Mouse (Mus musculus) heart, embryonic 14.5 days (tissue): ENCODE measurements at regions not wholly inside any gene's neighbourhood (a gene's known extent, or its start where the extent isn't known, plus 50 kb on each side); places are given as distances from the start of the nearest gene placed in this dataset.

Source experiments
- ATAC-seq: fragments of 200-750 bp; cut with Nextera tagmentation; 2 replicates; pipeline ENCODE4 v1.8.0; 2017; ENCODE audit warnings: low read depth, moderate TSS enrichment; ENCODE audit not compliant: insufficient number of reproducible peaks, insufficient read depth, low FRiP score
- H3K27ac ChIP-seq, 2 experiments: fragments of 200-500 bp in 1 of 2; fragments of 300-500 bp in 1 of 2; sonication (generic) in 1 of 2; replicated peaks in 1 of 2; 2 replicates each; pipeline ENCODE4 v1.5.1; 2012 to 2014; ENCODE audit warnings: low read depth in 2 of 2, low read length in 2 of 2, control low read depth in 1 of 2, mild to moderate bottlenecking in 1 of 2, mixed read lengths in 1 of 2; ENCODE audit not compliant: control insufficient read depth in 1 of 2, insufficient read depth in 1 of 2
- H3K27me3 ChIP-seq: fragments of 300-500 bp; sonication (generic); 2 replicates; pipeline ENCODE4 v1.6.1; 2014; ENCODE audit warnings: mild to moderate bottlenecking, low read length, control low read depth; ENCODE audit not compliant: control insufficient read depth, insufficient read depth
- H3K36me3 ChIP-seq: fragments of 300-500 bp; sonication (generic); 2 replicates; pipeline ENCODE4 v1.6.1; 2014; ENCODE audit warnings: mild to moderate bottlenecking, control low read depth, low read length, mixed read lengths; ENCODE audit not compliant: control insufficient read depth, insufficient read depth
- H3K4me1 ChIP-seq, 2 experiments: fragments of 200-500 bp in 1 of 2; fragments of 300-500 bp in 1 of 2; sonication (generic) in 1 of 2; 2 replicates each; pipeline ENCODE4 v1.6.1; 2012 to 2014; ENCODE audit warnings: low read length in 2 of 2, control low read depth in 1 of 2, mixed read lengths in 1 of 2; ENCODE audit not compliant: control insufficient read depth in 2 of 2, insufficient read depth in 2 of 2
- H3K4me2 ChIP-seq: fragments of 300-500 bp; sonication (generic); 2 replicates; pipeline ENCODE4 v1.6.1; 2014; ENCODE audit warnings: mild to moderate bottlenecking, low read length
- H3K4me3 ChIP-seq, 2 experiments: fragments of 200-500 bp in 1 of 2; fragments of 300-500 bp in 1 of 2; sonication (generic) in 1 of 2; 2 replicates each; pipeline ENCODE4 v1.5.1; 2012 to 2014; ENCODE audit warnings: low read length in 2 of 2, mild to moderate bottlenecking in 2 of 2, control low read depth in 1 of 2, low read depth in 1 of 2, moderate library complexity in 1 of 2; ENCODE audit not compliant: control insufficient read depth in 1 of 2, insufficient read depth in 1 of 2
- H3K9ac ChIP-seq: fragments of 300-500 bp; sonication (generic); 2 replicates; pipeline ENCODE4 v1.6.1; 2014; ENCODE audit warnings: mild to moderate bottlenecking, low read length
- H3K9me3 ChIP-seq: fragments of 300-500 bp; sonication (generic); 2 replicates; pipeline ENCODE4 v1.6.1; 2016; ENCODE audit warnings: low read length, control low read depth; ENCODE audit not compliant: control insufficient read depth
- WGBS: fragments of 180-500 bp; shearing (Covaris S2); extraction: QIAGEN DNeasy Blood & Tissue Kit; methylation state at CpG from one replicate; pipeline ENCODE4 v1.1.7; 2014; 5-methylcytosine and 5-hydroxymethylcytosine counted together

- no peaks in the 10 kb centered on the region for H3K9me3 ChIP-seq
- no peak for ATAC-seq
- H3K27ac ChIP-seq, result no peak overlapping the region
- H3K4me3 ChIP-seq, result no peak overlapping the region
- no peaks in the 10 kb centered on the region for H3K36me3 ChIP-seq
- WGBS, result 74% methylated on average over 2 of the region's 2 CpGs
- no peak overlapping the region for H3K4me2 ChIP-seq
- H3K9ac ChIP-seq, result no peak overlapping the region
- H3K27me3 ChIP-seq, result 0 out of 2 replicates have a peak, but pooled peaks cover 4% of the 10 kb centered on the region
- no peaks in the 10 kb centered on the region for H3K4me1 ChIP-seq
Observed at GRCm38 (mm10) chr12:86579716-86580115, 98.8 kb upstream of the Vash1 start.

- H3K9me3 ChIP-seq, result no peaks in the 10 kb centered on the region
- ATAC-seq, result no peak
Observed at GRCm38 (mm10) chr12:86580132-86580718, 98.3 kb upstream of the Vash1 start.

GRCm38 (mm10) chr12:86582076-86582475 is 96.4 kb upstream of the Vash1 start:
- no peak overlapping the region for H3K4me2 ChIP-seq
- H3K4me3 ChIP-seq, result no peak overlapping the region
- H3K4me1 ChIP-seq, result no peaks in the 10 kb centered on the region
- no peak overlapping the region for H3K9ac ChIP-seq
- 73% methylated on average over 3 of the region's 3 CpGs for WGBS
- H3K36me3 ChIP-seq, result no peaks in the 10 kb centered on the region
- no peaks in the 10 kb centered on the region for H3K9me3 ChIP-seq
- no peak for ATAC-seq
- H3K27ac ChIP-seq, result no peak overlapping the region
- no peaks in the 10 kb centered on the region for H3K27me3 ChIP-seq

More at GRCm38 (mm10) chr12:86580132-86580718, 98.3 kb upstream of the Vash1 start:
- Histone ChIP-seq H3K4me2 (no peak overlapping the region), H3K9ac (no peak overlapping the region), H3K4me3 (no peak overlapping the region), H3K36me3 (no peaks in the 10 kb centered on the region), H3K27ac (no peak overlapping the region), H3K27me3 (0 out of 2 replicates have a peak, but pooled peaks cover 3% of the 10 kb centered on the region), H3K4me1 (no peaks in the 10 kb centered on the region)
- 62% methylated on average over 4 of the region's 4 CpGs for WGBS

GRCm38 (mm10) chr12:86588010-86588409 is 90.5 kb upstream of the Vash1 start:
- 88% methylated on average over 6 of the region's 6 CpGs for WGBS
- H3K4me2 ChIP-seq, result no peak overlapping the region
- no peak overlapping the region for H3K4me3 ChIP-seq
- no peaks in the 10 kb centered on the region for H3K9me3 ChIP-seq
- no peaks in the 10 kb centered on the region for H3K4me1 ChIP-seq
- H3K9ac ChIP-seq, result no peak overlapping the region
- ATAC-seq, result no peak
- no peak overlapping the region for H3K27ac ChIP-seq
- H3K27me3 ChIP-seq, result no peaks in the 10 kb centered on the region
- no peaks in the 10 kb centered on the region for H3K36me3 ChIP-seq

- Histone ChIP-seq H3K9ac (no peak overlapping the region), H3K4me2 (no peak overlapping the region), H3K36me3 (no peaks in the 10 kb centered on the region), H3K4me3 (no peak overlapping the region), H3K27ac (no peak overlapping the region), H3K4me1 (no peaks in the 10 kb centered on the region), H3K9me3 (no peaks in the 10 kb centered on the region), H3K27me3 (no peaks in the 10 kb centered on the region)
- 63% methylated on average over 7 of the region's 7 CpGs for WGBS
- ATAC-seq, result no peak
Observed at GRCm38 (mm10) chr12:86592509-86592908, 86.0 kb upstream of the Vash1 start.

- no peak overlapping the region for H3K9ac ChIP-seq
- 77% methylated on average over 11 of the region's 11 CpGs for WGBS
- no peak overlapping the region for H3K4me3 ChIP-seq
- H3K27me3 ChIP-seq, result no peaks in the 10 kb centered on the region
- no peaks in the 10 kb centered on the region for H3K9me3 ChIP-seq
- no peaks in the 10 kb centered on the region for H3K4me1 ChIP-seq
- ATAC-seq, result no peak
- no peaks in the 10 kb centered on the region for H3K36me3 ChIP-seq
- no peak overlapping the region for H3K4me2 ChIP-seq
- H3K27ac ChIP-seq, result no peak overlapping the region
Observed at GRCm38 (mm10) chr12:86594647-86595046, 83.9 kb upstream of the Vash1 start.

GRCm38 (mm10) chr12:86600041-86600440 is 78.5 kb upstream of the Vash1 start:
- no peak overlapping the region for H3K4me3 ChIP-seq
- no peak overlapping the region for H3K27ac ChIP-seq
- H3K27me3 ChIP-seq, result no peaks in the 10 kb centered on the region
- H3K9me3 ChIP-seq, result no peaks in the 10 kb centered on the region
- H3K36me3 ChIP-seq, result no peaks in the 10 kb centered on the region
- ATAC-seq, result no peak
- no peak overlapping the region for H3K4me2 ChIP-seq
- H3K4me1 ChIP-seq, result no peaks in the 10 kb centered on the region
- 17% methylated on average over 1 of the region's 1 CpGs for WGBS
- no peak overlapping the region for H3K9ac ChIP-seq

- Histone ChIP-seq H3K4me2 (no peak overlapping the region), H3K4me1 (no peaks in the 10 kb centered on the region), H3K9me3 (no peaks in the 10 kb centered on the region), H3K4me3 (no peak overlapping the region), H3K9ac (no peak overlapping the region), H3K27ac (no peak overlapping the region), H3K27me3 (no peaks in the 10 kb centered on the region), H3K36me3 (no peaks in the 10 kb centered on the region)
- WGBS, result 81% methylated on average over 5 of the region's 5 CpGs
- no peak for ATAC-seq
Observed at GRCm38 (mm10) chr12:86603521-86603920, 75.0 kb upstream of the Vash1 start.
